Mouse (Mus musculus): ENCODE results near the gene Ushbp1.
A peak's percentile ranks its signal among the peaks of the same experiment; 100 is the strongest.
"Not testable (repeated sequence)": the region's sequence is repeated elsewhere in the genome, so short reads cannot be mapped to it uniquely, and the experiment has no call there.

Ushbp1 gene

DNA sequence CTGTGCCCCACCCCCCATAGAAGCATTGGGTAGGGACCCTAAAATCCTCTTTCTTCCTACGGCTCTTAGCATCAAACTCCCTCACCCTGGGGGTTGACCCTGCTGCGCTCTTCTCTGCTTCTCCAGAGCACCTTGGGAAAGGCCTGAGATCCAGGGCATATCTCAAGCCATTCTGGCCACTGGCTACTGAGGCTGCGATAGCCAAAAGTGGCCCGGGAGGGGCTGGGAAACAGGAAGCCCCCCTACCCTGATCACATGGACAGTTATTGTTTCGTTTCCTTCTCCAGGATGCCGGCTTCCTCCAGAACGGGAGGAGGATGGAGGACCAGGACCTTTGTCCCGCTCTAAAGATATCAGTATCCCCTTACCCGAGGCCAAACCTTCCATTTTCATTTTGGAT is at the start of gene Ushbp1:
Gene Ushbp1, minus strand, starts transcription at position 174 of the 400 bp plus-strand sequence.
- no peak for DNase-seq (ENCODE audit: low read depth)

DNA sequence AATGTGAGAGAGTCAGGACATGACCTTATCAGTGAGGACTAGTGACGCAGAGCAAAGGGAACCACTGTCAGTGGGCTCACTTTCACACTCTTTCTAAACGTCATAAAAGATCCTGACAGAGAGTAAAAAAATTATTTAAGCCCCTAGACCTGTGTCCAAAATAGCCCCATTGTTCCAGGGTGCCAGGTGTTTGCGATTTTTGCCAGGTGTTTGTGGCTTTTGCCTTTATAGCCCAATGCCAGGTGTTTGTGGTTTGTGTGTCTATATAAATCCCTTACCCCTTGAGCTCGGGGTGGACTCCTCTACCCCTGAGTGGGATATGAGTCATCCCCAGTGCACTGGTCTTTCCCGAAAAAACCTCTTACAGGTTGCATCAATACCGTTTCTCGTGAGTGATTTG is 49.5 kb upstream of the Ushbp1 start:
- DNase-seq (ENCODE audit: low read depth): no peak

DNA sequence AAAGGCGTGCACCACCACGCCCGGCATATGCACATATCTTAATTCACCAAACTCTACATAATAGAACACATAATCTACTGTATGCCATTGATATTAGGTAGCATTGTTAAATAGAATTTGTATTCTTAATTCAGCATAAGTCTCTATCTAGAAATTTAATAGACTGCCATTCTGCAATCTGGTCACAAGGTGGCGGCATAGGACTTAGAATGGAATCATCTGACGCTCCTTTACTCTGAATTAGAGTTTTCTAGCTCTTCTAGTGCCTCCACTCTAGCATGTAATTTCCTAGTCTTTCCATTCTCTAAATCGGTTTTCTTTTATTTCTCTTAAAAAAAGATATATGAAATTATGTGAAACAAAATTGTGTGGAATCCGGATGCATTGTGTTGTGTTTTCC is 45.8 kb upstream of the Ushbp1 start:
- DNase-seq (ENCODE audit: low read depth): peak; percentile 57

DNA sequence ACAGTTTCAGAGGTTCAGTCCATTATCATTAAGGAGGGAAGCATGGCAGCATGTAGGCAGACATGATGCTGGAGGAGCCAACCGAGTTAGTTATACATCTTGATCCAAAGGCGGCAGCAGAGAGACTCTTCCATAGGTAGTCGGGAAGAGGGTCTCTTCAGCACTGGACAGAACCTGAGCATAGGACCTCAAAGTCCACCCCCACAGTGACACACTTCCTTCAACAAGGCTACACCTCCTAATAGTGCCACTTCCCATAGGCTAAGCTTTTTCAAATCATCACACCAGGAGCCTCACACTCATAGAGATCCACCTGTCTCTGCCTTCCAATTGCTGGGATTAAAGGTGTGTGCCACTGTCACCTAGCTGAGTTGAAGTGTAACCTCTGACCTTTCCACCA is 41.4 kb upstream of the Ushbp1 start:
- DNase-seq (ENCODE audit: low read depth): no peak

DNA sequence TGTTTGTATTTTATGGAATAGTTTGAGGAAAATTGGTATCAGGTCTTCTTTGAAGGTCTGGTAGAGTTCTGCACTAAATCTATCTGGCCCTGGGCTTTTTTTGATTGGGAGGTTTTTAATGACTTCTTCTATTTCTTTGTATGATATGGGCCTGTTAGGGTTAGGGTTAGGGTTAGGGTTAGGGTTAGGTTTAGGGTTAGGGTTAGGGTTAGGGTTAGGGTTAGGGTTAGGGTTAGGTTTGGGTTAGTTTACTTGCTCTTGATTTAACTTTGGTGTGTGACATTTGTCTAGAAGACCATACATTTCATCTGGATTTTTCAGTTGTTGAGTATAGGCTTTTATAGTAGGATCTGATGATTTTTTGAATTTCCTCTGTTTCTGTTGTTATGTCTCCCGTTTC is 37.3 kb upstream of the Ushbp1 start:
- DNase-seq (ENCODE audit: low read depth): not testable (repeated sequence)

DNA sequence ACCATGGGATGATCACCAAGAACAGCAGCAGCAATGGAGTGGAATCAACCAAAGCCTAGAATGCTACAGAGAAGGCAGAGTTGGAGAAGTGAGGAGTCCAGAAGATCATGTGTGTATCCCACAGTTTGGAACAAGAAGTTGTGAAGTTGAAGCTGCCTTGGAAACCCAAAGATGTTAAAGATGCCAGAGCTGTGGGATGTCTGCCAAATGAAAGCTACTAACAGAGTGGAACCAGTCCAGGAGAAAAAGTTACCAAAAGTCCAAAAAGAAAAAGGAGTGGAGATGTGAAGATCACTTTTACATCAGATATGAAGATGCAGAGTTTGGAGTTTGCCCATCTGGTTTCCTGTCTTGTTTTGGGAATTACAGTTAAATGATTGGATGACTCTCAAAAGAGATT is 26.5 kb upstream of the Ushbp1 start:
- no peak for DNase-seq (ENCODE audit: low read depth)

DNA sequence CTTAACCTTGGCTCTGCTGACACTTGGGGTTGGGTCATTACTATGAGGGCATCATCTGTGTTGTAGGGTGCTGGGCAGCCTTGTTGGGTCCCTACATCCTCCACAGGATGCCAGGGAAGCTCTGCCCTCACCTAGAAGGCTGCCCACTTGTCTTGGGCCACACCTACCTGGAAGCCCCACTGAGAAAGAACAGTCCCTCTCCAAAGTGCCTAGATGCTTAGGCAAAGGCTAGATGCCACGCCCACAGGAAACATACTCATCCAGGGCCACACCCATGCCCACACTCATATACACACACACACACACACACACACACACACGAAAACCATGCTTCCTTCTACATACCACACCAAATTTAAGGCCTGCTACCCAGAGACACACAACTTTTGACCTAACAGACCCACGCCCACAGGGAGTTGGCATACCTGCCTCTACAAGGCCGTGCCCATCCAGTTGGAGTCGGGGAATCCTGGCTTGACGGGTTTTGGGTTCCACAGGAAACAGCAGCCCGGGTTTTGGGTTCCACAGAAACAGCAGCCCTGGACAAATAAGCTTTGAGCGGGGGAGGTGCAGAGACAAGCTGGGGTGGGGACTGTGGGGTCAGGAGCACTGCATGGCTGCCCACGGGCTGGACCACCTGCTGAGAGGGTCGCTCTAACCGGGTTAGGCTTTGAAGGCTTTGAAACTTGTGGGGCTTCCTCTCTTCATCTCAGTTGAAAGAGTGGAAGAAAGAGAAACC is 16.1 kb upstream of the Ushbp1 start:
- DNase-seq (ENCODE audit: low read depth): no peak

DNA sequence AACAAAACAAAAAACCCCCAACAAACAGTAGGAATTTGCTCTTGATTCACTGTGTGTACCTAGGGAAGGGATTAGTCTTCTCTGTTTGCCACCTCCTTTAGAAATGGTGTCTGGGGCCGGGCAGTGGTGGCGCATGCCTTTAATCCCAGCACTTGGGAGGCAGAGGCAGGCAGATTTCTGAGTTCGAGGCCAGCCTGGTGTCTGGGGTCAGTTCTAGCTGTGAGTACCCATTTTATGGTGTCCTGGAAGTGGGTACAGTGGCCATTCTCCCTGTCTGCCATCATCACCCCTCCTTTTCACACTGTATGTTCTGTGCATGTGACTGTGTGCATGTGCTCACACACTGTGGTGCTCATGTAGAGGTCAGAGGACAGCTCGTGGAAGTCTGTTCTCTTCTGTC is 12.6 kb upstream of the Ushbp1 start:
- no peak for DNase-seq (ENCODE audit: low read depth)

DNA sequence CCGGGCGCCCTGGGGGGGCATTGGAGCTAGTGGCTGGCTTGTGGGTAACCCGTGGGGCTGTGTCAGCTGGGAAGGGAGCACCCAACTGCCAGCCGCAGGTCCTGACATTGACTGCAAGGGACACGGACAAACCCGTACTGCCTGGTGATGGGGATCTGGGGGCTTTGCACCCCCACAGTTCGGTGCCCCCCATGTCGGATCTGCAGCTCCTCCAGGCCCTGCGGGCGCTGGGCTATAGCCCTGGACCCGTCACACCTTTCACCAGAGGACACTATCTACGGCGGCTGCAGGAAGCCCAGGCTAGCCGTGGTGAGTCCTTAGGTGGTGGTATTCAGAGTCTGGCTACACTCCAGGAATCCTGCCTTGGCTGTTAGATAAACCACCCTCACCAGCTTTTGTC is 11.8 kb upstream of the Ushbp1 start:
- DNase-seq (ENCODE audit: low read depth): no peak

DNA sequence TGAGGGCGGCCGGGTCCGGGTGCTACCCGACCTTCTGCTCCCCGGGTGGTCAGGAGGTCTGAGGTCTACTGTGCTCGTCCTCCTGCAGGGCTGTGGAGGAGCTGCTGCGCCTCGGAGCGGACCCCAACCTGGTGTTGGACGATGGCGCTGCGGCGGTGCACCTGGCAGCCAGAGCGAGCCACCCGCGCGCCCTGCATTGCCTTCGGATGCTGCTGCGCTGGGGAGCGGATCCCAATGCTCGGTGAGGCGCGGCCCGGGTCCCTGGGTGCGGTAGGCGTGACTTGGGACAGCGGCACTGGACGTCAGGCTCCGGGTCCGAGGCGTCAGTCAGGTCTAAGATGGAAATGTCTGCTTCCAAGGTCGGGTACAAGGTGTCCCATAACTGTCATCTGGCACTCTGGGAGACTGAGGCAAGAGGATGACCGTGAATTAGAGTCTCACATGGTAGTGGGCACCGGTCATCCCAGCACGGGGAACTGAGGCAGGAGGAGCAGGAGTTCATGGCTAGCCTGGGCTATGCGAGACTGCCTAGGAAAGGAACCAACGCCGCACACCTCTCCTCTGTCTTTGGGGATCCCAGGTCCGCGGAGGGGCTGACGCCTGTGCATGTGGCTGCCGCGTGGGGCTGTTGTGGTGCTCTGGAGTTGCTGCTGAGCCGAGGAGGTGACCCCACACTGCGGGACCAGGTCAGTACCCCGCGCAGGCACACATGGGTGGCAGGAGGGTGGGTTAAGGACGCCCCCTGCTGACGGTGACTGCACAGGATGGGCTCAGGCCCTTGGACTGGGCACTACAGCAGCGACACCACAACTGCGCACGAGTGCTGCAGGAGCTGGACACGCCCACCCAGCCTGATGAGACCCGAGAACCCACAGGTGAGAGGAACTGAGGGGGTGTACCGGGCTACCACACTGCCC is 10.8 kb upstream of the Ushbp1 start:
- DNase-seq (ENCODE audit: low read depth): peak; percentile 54

DNA sequence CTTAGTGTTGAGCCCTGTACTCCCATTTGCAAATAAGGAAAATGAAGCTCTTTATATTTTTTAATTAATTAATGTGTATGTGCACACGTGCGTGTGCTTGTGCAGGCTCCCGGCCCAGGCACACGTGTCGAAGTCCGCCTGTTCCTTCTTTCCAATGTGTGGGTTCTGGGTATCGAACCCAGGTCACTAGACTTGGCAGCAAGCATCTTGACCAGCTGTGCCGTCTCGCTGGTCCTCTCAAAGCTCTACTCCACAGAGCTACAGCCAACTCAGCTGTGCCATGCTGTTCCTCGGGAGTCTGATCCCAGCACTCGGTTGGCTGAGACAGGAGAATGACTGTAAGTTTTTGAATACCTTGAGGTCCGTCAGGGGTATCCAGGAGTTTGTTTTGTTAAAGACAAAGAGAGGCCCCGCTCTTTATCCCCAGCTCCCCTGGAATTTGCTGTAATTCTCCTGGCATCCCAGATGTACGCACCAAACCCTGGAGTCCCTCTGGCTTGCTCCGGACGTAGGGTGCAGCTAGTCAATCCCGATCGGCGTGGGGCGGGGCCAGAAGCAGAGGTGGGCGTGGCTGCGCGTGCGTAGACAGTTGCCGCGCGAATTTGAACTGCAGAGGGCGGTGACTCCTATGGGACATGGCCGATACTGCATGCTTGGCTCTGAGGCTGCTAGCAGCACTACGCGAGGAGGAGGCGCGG is 9.9 kb upstream of the Ushbp1 start, which contains the start of gene Ankle1:
Gene Ankle1, plus strand, starts transcription at position 610 of the 698 bp plus-strand sequence.
- peak; percentile 87 for DNase-seq (ENCODE audit: low read depth)

DNA sequence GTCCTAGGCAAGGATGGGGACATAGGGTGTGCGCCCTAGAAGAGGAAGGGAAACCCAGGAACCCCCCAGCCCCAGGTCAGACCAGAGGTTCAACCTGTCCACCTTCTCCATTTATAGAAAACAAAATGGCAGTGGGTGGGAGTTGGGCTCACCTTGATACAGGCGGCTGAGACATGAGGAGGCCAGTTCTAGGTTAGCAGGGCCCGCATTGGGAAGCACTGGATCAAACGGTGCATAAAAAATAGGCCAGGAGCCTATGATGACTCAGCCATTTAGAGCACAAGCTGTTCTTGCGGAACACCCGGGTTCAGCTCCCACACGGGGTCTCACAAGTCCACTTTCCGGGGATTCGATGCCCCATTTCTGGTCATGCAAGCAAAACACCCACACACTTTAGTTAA is 9.3 kb upstream of the Ushbp1 start:
- DNase-seq (ENCODE audit: low read depth): no peak

DNA sequence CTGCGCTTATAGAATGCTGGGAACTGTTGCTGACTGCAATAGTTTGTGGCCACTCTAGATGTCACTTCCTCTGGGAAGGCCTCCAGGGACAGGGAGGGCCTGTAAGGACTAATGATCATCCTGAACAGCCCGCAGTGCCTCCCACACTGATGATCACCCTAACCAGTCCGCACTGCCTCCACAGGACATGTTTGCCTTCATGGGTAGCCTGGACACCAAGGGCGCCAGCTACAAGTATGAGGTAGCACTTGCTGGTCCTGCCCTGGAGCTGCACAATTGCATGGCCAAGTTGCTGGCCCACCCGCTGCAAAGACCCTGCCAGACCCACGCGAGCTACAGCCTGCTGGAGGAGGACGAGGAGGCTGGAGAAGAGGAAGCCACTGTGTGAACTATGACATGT is 8.4 kb upstream of the Ushbp1 start:
- no peak for DNase-seq (ENCODE audit: low read depth)

DNA sequence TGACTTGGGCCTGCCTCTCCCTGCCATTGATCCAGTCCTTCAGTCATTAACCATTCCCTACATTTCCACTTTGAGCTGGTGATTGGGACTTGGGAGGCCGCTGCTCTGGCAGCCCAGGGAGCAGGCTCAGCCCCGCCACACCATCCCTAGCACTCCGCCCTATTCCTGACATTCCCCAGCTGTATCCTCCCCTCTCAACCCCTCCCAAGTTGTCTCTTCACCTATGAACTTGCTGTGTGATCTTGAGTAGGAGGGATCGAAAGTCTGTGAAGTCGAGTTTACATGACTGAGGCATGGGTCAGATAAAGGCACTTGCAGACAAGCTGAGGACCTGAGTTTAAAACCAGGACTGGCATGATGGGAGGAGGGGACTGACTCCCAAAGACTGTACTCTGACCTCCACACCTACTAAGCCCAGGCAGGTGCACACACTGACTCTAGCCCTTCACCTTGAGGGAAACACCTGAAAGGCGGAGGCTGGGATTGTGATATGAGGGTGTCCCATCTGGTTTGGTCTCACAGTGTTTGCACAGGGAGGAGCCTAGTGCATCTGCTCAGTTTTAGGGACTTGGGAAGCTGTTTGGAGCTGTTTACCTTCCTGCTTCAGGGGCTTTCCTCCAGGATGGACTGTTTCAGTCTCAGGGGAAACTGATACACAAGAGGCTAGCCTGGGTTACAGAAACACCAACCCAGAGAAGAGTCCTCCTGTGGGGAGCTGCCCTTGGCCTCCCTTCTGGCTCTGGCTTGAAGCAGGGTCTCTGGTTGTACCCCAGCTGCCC is 7.7 kb upstream of the Ushbp1 start:
- no peak for DNase-seq (ENCODE audit: low read depth)

DNA sequence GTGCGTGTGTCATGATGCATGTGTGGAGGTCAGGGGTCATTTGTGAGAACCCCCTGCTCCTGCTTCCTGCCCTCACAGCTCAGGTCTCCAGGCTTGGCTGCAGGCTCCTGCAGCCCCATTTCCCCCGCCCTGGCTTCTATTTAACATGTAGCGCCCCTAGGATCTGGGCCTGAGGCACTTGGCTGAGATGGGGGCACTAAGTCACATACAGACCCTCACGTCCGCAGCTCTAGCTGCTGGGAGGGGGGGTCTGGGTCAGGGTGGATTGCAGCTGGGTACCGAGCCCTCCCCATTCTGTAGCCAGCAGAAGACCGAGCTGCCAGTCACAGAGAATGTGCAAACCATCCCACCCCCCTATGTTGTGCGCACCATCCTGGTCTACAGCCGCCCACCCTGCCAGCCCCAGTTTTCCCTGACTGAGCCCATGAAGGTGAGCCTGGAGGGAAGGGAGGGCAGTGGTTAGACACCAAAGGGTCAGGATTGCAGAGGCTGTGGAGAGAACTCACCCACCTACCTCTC is 6.9 kb upstream of the Ushbp1 start:
- no peak for DNase-seq (ENCODE audit: low read depth)

DNA sequence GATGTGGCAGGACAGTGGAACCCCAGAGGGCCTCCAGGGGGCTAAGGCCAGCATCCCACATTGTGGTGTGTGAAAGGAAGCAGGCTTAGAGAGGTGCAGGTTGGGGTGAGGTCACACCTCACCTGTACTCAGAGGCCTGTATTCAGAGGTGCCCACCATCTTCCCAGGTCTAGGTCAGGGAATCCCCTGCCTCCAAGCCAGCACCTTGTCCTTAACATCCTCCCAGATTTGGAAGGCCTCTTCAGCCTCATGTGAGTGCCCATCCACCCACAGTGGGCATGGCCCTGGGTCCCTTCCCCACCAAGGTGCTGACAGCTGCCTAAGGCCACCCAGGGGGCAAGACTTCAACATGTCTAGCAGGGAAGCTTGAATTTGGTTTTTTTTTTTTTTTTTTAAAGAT is 5.9 kb upstream of the Ushbp1 start:
- DNase-seq (ENCODE audit: low read depth): no peak

DNA sequence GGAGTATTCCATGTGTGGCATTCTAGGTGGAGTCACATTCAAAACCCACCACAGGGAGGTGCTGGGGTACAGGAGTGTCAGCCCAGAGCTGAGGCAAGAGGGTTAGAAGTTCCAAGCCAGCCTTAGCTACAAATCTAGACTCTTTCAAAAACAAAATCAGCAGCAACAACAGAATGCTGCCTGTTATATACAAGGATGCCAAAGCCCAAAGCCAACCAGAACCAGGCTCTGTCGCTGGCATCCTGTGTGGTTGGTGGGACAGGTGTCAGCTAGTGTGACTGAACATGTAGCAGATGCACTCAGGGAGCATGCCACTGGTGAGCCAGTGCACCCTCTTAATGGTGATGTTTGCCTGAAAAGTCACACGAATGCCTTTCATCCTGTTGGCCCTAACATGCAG is 5.2 kb upstream of the Ushbp1 start:
- DNase-seq (ENCODE audit: low read depth): no peak

DNA sequence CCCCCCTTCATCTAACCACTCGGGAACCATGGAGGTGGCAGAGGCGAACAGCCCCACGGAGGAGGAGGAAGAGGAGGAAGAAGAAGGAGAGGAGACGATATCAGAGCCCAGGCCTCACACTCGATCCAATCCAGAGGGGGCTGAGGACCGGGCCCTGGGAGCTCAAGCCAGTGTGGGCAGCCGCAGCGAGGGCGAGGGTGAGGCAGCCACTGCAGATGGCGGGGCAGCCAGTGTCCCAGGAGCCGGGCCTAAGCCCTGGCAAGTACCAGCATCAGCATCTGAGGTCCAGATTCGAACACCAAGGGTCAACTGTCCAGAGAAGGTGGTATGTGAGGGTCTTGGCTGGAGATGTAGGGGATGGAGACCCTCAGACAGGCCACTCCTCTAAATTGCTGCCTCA is 2.1 kb upstream of the Ushbp1 start:
- DNase-seq (ENCODE audit: low read depth): no peak

DNA sequence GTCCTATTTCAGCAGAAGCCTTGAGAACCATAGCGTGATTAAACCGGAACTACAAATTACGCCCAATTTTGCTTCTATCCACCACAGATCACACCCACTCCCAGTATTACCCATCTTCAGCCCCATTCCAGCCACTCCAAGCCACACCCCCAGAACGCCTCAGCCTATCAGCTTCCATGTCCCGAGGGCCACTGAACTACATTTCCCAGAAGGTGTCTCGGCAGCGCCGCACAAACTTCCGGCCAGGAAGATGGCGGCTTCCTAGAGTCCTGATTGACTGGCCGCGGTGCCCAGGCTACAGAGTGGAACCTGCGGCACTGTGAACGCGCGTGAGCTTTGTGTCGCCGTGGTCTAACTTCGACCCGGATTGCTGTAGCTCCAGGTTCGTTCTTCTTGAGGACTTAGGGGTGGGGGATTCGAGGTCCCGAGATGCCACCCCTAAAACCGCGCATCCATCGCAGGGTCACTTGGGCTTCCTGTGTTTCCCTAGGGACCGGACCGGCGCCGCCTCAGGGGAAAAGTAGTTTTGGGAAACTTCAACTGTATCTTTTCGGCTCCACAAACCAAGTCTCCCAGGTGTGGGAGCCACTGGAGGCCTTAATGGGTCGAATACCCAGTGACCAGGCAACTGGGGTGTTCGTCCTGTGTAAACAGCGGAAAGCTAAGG is 1.2 kb upstream of the Ushbp1 start, which contains the start of gene Babam1:
Gene Babam1, plus strand, starts transcription at position 223 of the 667 bp plus-strand sequence.
- peak; percentile 96 for DNase-seq (ENCODE audit: low read depth)

DNA sequence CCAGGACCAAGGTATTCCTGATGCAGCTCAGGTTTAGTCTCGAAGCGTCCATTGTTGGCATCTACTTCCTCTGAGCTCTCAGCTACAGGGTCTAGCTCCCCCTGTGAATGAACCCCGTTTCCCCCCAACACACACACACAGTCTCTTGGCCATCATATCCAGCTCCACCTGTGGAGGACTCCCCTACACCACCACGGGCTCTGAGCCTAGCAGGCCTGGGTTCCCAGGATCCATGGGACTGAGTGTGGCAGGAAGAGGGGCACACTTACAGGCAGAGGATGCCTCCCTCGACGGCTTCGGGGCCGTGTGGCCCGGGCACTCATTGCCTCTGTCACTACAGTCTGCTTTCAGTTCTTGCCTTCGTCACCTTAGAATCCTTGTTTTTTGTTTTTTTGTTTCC is 531 bp downstream of the Ushbp1 start:
- no peak for DNase-seq (ENCODE audit: low read depth)

DNA sequence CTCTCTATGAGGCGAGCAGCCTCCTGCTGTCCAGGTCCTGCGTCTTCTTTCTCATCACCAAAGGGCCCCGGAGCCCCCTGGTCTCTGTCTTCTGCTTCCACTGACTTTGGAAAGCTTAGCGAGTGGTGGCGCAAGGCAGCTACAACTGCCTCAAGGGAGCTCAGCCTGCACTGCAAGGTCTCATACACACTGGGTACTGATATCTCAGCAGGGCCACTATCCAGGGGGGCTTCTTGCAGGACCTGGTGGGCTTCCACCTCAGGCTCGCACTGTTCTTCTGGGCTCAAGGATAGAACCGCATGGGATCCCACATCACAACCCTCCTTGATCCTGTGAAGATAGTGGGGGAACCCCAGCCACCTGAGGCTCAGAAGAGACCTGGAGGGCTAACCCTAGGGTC is 1.1 kb downstream of the Ushbp1 start:
- no peak for DNase-seq (ENCODE audit: low read depth)
